Mouse (Mus musculus) spleen, postnatal 14 days (tissue): ENCODE measurements around the gene Nhlrc3.

Source experiments
- DNase-seq, 2 experiments: peaks; one replicate each; pipeline ENCODE4 v3.0.0; 2021 to 2022; ENCODE audit warnings: low spot score in 2 of 2

The Nhlrc3 gene

DNA sequence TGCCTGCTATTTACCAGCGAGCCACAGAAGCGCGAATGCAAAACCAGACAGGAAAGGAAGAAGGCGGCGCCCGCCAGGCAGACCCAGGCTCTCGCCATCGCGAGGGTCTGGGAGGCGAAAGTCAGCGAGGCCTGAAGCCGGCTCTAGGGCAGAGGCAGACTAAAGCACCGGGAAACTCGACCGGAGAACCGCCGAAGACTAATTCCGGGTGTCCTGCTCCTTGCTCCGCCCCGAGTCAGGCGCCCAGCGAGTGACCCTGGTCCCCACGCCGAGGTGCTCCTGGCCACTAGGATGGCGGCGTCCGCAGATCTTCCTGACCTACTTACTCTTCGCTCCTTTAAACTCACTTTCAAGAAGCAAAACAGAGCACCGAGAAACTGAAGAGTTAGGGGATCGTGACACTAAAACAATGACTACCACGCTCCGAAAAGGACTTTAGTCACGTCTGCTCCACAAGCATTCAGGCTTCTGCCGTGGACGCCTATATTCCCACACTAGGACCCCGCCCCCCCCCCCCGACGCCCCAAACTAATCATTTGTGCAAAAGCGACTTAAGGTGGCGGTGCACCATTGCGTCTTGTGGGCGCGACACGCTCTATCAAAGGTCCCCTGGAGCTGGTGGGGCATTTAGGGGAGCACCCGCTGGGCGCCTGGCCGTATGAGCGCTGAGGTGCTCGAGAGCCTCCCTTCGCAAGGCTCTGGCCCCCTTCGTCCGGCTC, at the start of gene Nhlrc3, which contains the start of gene Proser1:
Nhlrc3 (minus strand) TSS at position 287 of the 719 bp plus-strand sequence.
Proser1 (plus strand) TSS at position 621 of the 719 bp plus-strand sequence.
- peak; percentile 82 to 90 for DNase-seq

DNA sequence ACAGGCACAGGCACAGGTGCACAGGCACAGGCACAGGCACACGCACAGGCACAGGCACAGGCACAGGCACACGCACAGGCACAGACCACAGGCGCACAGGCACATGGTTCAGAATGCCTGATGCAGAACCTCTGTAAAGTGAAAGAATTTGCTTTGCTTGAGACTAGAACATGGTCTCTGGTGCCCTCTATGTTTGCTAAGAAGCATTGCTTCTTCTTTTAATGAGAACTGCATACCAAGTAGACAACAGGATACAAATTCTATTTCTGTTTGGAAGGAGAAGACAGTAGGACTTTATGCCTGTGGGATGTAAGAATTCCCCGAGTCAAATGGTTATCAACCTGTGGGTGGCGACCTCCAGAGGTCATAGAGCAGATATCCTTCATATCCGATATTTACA, 39.3 kb upstream of the Nhlrc3 start:
- DNase-seq = no peak

DNA sequence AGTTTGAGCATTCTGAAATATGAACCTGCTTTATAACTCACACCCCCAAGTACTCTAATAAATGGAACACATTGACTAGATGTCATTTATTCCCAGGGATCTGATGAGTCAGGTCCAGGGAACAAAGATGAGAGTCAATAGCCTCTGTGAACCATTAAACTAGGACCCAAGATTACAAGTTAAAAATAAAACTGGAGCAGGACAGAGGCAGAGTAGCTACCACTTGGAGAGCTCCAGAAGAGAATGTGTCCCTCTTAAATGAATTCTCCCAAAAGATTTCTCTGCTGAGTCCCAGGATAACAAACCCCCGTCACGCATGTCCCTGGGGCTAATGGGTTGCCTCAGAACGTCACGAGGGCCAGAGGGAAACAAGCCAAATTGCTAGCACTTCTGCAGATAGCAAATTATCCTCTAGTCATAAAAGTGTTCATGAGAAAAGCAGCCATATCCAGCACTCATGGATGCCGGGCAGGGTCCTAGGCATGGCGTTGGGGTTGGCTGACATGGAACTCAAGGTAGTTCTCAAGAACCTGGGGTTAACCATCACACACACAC, 35.3 kb upstream of the Nhlrc3 start:
- no peak for DNase-seq

DNA sequence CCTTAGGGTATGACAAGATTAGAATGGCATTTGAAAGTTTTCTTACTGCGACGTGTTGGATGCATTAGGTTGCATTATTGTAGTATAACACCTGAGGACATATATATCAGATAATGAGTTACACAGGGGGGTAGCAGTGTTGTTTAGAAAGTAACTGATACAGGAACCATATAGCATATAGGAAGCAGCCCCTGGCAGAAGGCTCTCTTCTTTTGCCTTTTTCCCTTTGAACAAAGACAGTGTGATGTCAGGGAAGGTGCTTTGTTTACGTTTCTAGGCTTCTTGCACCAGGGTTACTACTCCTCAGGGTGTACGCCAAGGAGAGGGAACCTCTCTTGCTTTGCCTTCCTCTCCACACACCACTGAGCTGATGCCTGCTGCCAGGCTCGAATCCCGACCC, 25.2 kb upstream of the Nhlrc3 start, which contains the start of gene Stoml3:
Stoml3 (plus strand) TSS at position 301 of the 400 bp plus-strand sequence.
- DNase-seq = no peak

DNA sequence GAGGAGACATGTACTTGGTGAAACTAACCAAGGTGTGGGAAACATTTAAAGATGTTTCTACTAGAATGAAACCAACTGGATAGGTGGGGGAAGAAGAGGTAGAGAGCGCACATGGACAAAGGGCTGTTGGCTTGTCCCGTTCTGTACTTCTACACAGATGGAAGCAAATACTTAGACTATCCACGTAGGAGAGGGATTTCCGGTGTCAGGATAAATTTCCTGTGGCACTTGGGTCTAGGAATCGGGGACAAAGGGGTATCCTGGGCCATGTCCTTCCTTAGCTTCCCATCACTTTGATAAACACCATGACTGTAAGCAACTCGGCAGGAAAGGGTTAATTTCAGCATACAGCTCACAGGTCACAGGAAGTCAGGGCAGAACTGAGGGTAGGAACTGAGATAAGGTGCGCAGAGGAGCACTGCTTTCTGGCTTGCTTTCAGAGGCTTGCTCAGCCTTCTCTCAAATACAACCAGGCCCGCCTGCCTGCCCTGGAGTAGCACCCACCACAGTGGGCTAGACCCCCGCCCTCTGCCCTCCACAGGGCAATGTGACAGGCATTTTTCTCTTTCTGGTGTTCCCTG, 24.0 kb upstream of the Nhlrc3 start:
- DNase-seq = no peak

GRCm38 (mm10) chr3:53486561-53486960, 23.4 kb upstream of the Nhlrc3 start:
- DNase-seq = no peak

GRCm38 (mm10) chr3:53483414-53484059, 20.4 kb upstream of the Nhlrc3 start:
- no peak for DNase-seq

DNA sequence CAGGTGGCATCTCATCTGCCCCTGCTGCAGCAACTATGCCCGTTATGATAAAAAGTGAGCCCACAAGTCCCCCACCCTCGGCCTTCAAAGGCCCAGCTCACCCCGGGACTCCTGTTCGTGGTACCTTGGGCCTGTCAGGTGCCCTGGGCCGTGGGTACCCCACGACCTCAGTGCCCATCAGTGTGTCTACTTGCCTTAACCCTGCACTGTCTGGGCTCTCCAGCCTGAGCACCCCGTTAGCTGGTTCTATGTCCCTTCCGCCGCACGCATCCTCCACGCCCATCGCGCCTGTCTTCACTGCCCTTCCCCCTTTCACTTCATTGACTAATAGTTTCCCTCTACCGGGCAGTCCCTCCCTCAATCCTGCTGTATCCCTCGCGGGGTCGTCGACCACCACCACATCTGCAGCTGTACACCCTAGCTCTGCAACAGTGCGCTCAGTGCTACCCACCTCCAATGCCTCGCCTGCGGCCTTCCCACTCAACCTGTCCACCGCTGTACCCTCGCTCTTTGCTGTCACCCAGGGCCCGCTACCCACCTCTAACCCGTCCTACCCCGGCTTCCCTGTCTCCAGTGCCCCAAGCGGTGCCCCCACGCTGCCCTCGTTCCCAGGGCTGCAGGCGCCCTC, 15.4 kb upstream of the Nhlrc3 start:
- no peak for DNase-seq

GRCm38 (mm10) chr3:53477468-53477867, 14.3 kb upstream of the Nhlrc3 start:
- no peak for DNase-seq

GRCm38 (mm10) chr3:53475889-53476288, 12.8 kb upstream of the Nhlrc3 start:
- no peak for DNase-seq

GRCm38 (mm10) chr3:53474179-53474578, 11.0 kb upstream of the Nhlrc3 start:
- no peak for DNase-seq

DNA sequence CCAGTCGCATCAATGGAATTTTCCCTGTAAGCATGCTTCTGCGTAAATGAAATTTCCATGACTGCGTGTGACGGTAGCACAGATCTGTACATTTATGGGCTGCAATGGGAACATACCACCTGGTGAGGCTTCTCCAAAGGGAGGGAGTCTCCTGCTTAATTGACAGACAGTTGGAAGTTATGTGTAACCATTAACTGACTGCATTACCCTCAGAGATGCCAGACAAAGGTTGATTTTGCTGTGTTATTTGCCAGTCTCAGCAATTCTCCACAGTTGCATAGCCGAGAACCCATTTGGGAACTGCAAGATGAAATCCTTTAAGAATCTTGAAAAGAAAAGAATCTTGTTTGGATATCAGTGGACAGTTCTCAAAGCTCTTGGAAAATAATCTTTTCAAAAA, 8.9 kb upstream of the Nhlrc3 start:
- no peak for DNase-seq

DNA sequence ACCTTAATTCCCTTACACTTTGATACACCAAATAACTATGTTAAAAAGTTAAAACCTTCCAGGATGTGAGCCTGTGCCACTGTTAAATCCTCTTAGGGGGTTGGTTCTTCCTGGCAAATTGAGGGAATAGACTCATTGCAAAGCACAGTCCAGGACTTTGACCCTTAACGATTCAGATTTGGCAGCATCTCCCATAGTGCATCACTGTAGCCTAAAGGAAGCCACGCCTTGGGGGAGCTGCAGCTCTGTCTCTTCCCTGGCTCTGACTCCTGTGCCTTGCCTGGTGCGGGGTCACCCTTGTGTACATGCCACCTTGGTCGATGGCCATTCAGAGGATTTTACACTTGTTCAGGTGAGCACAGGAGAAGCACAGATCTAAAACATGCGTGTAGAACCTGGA, 6.5 kb upstream of the Nhlrc3 start:
- DNase-seq = no peak

GRCm38 (mm10) chr3:53467356-53467755, 4.2 kb upstream of the Nhlrc3 start:
- no peak for DNase-seq

DNA sequence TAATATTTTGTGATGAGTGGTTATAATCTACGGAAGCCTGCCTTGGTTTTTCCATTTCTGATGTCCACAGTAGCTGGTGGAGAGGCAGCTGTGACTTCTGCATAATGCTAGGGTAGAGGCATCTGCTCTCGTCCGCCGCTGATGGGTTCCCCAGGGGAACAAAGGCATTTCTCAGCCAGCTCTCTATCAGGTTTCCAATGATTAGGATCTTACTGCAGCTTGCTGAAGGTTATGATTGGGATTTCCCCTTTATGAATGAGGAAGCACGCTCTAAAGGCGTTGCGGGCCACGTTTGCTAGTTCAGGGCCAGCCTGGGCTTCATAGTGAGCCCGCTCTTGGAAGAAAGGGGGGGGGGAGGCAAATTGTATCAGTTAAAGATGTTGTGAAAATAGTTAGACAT, 3.3 kb upstream of the Nhlrc3 start:
- no peak for DNase-seq

DNA sequence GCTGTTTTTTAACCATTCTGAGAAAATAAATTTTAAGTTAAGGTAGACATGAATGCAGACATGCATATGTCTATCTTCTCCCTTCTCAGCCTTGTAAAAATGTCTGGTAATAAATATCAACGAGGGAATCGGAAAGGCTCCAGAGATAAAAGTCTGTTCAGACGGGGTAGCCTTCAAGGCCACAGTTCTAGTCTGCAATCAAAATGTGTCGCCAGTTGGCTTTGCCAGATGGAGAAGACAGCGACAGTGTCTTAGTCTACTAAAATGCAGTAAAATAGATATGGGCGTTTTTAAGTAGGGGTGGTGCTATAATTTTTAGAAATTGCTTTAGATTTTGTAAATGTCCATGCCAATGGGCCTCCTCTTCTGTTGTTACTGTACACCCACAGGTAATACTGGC, 2.2 kb upstream of the Nhlrc3 start:
- DNase-seq = no peak

- no peak for DNase-seq
Measured at GRCm38 (mm10) chr3:53464146-53464698, 1.1 kb upstream of the Nhlrc3 start.

DNA sequence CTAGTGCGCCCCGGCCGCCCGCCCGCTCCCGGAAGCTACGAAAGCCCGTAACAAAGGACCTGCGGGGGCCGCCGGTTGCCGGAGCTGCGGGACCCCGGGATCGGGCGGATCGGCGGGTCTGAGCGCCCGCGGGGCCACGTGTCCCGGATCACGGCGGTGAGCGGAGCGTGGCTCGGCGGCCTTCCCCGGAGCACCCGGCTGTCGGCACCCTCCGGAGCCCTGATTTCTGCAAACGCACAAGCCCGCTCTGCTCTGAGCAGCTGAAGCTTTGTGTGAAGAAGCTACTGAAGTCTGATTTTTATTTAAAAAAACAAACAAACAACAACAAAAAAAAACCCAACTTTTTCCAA, 608 bp upstream of the Nhlrc3 start:
- no peak for DNase-seq

- no peak for DNase-seq
Measured at GRCm38 (mm10) chr3:53462701-53463045, 459 bp downstream of the Nhlrc3 start.

GRCm38 (mm10) chr3:53460106-53460505, 3.0 kb downstream of the Nhlrc3 start:
- no peak for DNase-seq

DNA sequence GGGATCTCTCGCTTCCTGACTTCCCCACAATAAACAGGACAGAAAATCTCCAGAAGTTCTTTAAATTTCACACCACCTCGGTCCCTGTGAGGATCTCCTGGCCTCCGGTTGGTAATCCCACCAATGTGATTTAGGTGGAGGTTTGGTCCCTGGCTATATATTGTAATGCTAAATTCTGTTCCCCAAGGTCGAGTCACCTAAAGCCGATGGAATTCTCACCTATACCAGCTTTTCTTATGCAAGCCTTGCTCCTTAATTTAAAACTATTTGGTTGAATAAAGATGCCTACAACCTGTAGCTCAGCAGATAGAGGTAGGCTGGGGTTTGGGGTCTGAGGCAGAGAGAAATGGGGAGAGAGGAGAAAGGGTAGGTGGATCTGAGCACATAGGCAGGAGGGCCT, 5.4 kb downstream of the Nhlrc3 start:
- no peak for DNase-seq

GRCm38 (mm10) chr3:53454984-53455383, 8.1 kb downstream of the Nhlrc3 start:
- no peak for DNase-seq
